In the genomic region with DNA sequence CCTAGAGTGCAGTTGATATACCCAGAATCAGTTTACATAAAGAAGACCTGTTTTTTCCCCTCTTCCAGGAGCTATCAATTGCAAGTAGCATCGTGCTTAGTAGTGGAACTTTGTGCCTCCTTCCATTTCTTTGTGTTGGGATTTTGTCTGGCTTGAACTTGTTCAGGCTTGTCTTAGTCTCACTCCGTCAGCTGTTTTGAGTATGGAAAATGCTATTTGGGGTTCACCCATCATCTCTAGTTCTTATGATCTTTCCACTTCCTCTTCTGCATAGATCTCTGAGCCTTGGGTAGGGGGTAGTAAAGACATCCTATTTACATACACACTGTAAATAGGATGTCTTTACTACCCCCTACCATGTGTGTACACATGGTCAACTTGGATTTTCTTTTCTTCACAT, we compare ENCODE assay signal across 35 mouse cellular contexts.
"Had no signal": no experiment of that assay in that cellular context is flagged by ENCODE, and none has a peak within 500 bp of the region (broad histone marks: within the 10 kb centered on the region; RNA-seq: fewer than 3 reads in every experiment).

No protein-coding gene starts in this region.

- H3K27ac ChIP-seq: heart, embryonic 10.5 days; heart, embryonic 13.5 days; heart, embryonic 15.5 days; hindbrain, embryonic 10.5 days; hindbrain, embryonic 12.5 days; hindbrain, embryonic 13.5 days; hindbrain, embryonic 14.5 days; hindbrain, embryonic 15.5 days; hindbrain, postnatal 0 days; intestine, embryonic 15.5 days; kidney, embryonic 15.5 days; kidney, postnatal 0 days; layer of hippocampus, adult 2 months had no signal

- H3K9ac ChIP-seq: heart, embryonic 12.5 days; heart, embryonic 13.5 days; heart, embryonic 15.5 days; hindbrain, embryonic 12.5 days; hindbrain, embryonic 13.5 days; hindbrain, embryonic 14.5 days; hindbrain, embryonic 15.5 days; intestine, embryonic 15.5 days; kidney, embryonic 15.5 days had no signal

- H3K27me3 ChIP-seq: heart, embryonic 12.5 days; heart, embryonic 13.5 days; heart, embryonic 15.5 days; hindbrain, embryonic 12.5 days; hindbrain, embryonic 13.5 days; hindbrain, embryonic 15.5 days; intestine, embryonic 15.5 days; kidney, embryonic 15.5 days had no signal

- H3K4me2 ChIP-seq: heart, embryonic 11.5 days; heart, embryonic 12.5 days; heart, embryonic 13.5 days; heart, embryonic 15.5 days; hindbrain, embryonic 12.5 days; hindbrain, embryonic 13.5 days; hindbrain, embryonic 14.5 days; hindbrain, embryonic 15.5 days; intestine, embryonic 15.5 days; kidney, embryonic 15.5 days had no signal

- H3K4me1 ChIP-seq: heart, embryonic 10.5 days; heart, embryonic 12.5 days; heart, embryonic 13.5 days; heart, embryonic 15.5 days; hindbrain, embryonic 10.5 days; hindbrain, embryonic 12.5 days; hindbrain, embryonic 13.5 days; hindbrain, embryonic 15.5 days; intestine, embryonic 15.5 days; kidney, embryonic 15.5 days had no signal

- H3K4me3 ChIP-seq: heart, embryonic 10.5 days; heart, embryonic 12.5 days; heart, embryonic 13.5 days; heart, embryonic 15.5 days; hindbrain, embryonic 10.5 days; hindbrain, embryonic 12.5 days; hindbrain, embryonic 13.5 days; hindbrain, embryonic 15.5 days; intestine, embryonic 15.5 days; kidney, embryonic 15.5 days; layer of hippocampus, adult 2 months had no signal

- ATAC-seq: hindbrain, embryonic 16.5 days; hindbrain, postnatal 0 days; inflammation-experienced regulatory T-cells, adult 6 months; intestine, embryonic 15.5 days; intestine, embryonic 16.5 days; intestine, postnatal 0 days had no signal

- H3K9me3 ChIP-seq: heart, embryonic 10.5 days; heart, embryonic 12.5 days; heart, embryonic 13.5 days; heart, embryonic 15.5 days; hindbrain, embryonic 10.5 days; hindbrain, embryonic 12.5 days; hindbrain, embryonic 13.5 days; hindbrain, embryonic 15.5 days; intestine, embryonic 15.5 days; kidney, embryonic 15.5 days had no signal

- H3K36me3 ChIP-seq: heart, embryonic 10.5 days; heart, embryonic 12.5 days; heart, embryonic 13.5 days; heart, embryonic 15.5 days; hindbrain, embryonic 10.5 days; hindbrain, embryonic 12.5 days; hindbrain, embryonic 13.5 days; hindbrain, embryonic 15.5 days; intestine, embryonic 15.5 days had no signal

- DNase-seq: heart, postnatal 10 days; heart, postnatal 14 days; heart, postnatal 36 days; heart, postnatal 4 days; kidney, adult 11 months; kidney, adult 18-20 months; kidney, adult 2 months; kidney, adult 8-10 months; kidney, adult 9 months; kidney, postnatal 10 days; kidney, postnatal 14 days; kidney, postnatal 25 days; kidney, postnatal 36 days; kidney, postnatal 4 days; layer of hippocampus, adult 9-11 months; layer of hippocampus, postnatal 36 days had no signal
